Mouse (Mus musculus) mesoderm, embryonic 11.5 days (tissue): ENCODE results near the gene Gm5767.
"Not testable (repeated sequence)": the region's sequence is repeated elsewhere in the genome, so short reads cannot be mapped to it uniquely, and the experiment has no call there.

Experiments
- DNase-seq: peaks from one replicate; pipeline ENCODE4 v3.0.0-alpha.2; 2012; ENCODE audit warnings: low read depth, low spot score

Gm5767 gene

GRCm38 (mm10) chr16:8714851-8715250, 34.3 kb downstream of the Gm5767 start:
- DNase-seq = no peak

- peak; percentile 73 for DNase-seq
Observed at GRCm38 (mm10) chr16:8715513-8716080, 35.0 kb downstream of the Gm5767 start.

GRCm38 (mm10) chr16:8716300-8716699, 35.7 kb downstream of the Gm5767 start:
- no peak for DNase-seq

GRCm38 (mm10) chr16:8717744-8718143, 37.2 kb downstream of the Gm5767 start:
- no peak for DNase-seq

GRCm38 (mm10) chr16:8720447-8720846, 39.9 kb downstream of the Gm5767 start:
- DNase-seq = no peak

- no peak for DNase-seq
Observed at GRCm38 (mm10) chr16:8724031-8724430, 43.5 kb downstream of the Gm5767 start.

- no peak for DNase-seq
Observed at GRCm38 (mm10) chr16:8725807-8726206, 45.2 kb downstream of the Gm5767 start.

GRCm38 (mm10) chr16:8728111-8728748, 47.7 kb downstream of the Gm5767 start:
- no peak for DNase-seq

GRCm38 (mm10) chr16:8731630-8732029, 51.1 kb downstream of the Gm5767 start:
- DNase-seq = no peak

- not testable (repeated sequence) for DNase-seq
Observed at GRCm38 (mm10) chr16:8732450-8732849, 51.9 kb downstream of the Gm5767 start.
